16 mouse cellular contexts compared by ENCODE assay signal in genomic region chr13:16636251-16636650, GRCm38 (mm10).
"Had no signal": no experiment of that assay in that cellular context is flagged by ENCODE, and none has a peak within 500 bp of the region (broad histone marks: within the 10 kb centered on the region; RNA-seq: fewer than 3 reads in every experiment).

No protein-coding gene starts in this region.

- H3K36me3 ChIP-seq: neural tube, embryonic 13.5 days; neural tube, embryonic 15.5 days; stomach, embryonic 15.5 days had no signal

- H3K4me3 ChIP-seq: neural tube, embryonic 13.5 days; neural tube, embryonic 15.5 days; stomach, embryonic 15.5 days had no signal

- H3K9ac ChIP-seq: neural tube, embryonic 13.5 days; neural tube, embryonic 15.5 days; stomach, embryonic 15.5 days had no signal

- H3K4me2 ChIP-seq: neural tube, embryonic 13.5 days; neural tube, embryonic 15.5 days; stomach, embryonic 15.5 days had no signal

- H3K4me1 ChIP-seq: neural tube, embryonic 13.5 days; neural tube, embryonic 15.5 days; stomach, embryonic 15.5 days had no signal

- H3K27ac ChIP-seq: neural tube, embryonic 13.5 days; neural tube, embryonic 15.5 days; stomach, embryonic 15.5 days; stomach, postnatal 0 days had no signal

- H3K9me3 ChIP-seq: neural tube, embryonic 13.5 days; neural tube, embryonic 15.5 days; stomach, embryonic 15.5 days had no signal

- H3K27me3 ChIP-seq: neural tube, embryonic 13.5 days; neural tube, embryonic 15.5 days; stomach, embryonic 15.5 days had no signal

- DNase-seq: retina, postnatal 1 day; right cerebral cortex, adult 18-20 months; right cerebral cortex, postnatal 14 days; right cerebral cortex, postnatal 25 days; right cerebral cortex, postnatal 4 days; spleen, adult 18-20 months; thymus, adult 18-20 months; thymus, adult 2 months; thymus, postnatal 14 days; thymus, postnatal 25 days; thymus, postnatal 36 days; thymus, postnatal 4 days had no signal
